Mouse (Mus musculus) stomach, postnatal 0 days (tissue): ENCODE results near the gene Crhr1. TPM values are rescaled to one million over a fixed set of nuclear protein-coding genes. Genes with fewer than 3 reads are reported as not detected.

ENCODE experiments used
- ATAC-seq: fragments of 200-750 bp; cut with Nextera tagmentation; 2 replicates; pipeline ENCODE4 v1.8.0; 2017; ENCODE audit not compliant: low FRiP score, low TSS enrichment
- DNase-seq: peaks from one replicate; pipeline ENCODE4 v3.0.0-alpha.2; 2016; ENCODE audit warnings: low spot score
- H3K27ac ChIP-seq: fragments of 300-500 bp; sonication (generic); replicated peaks from 2 replicates; pipeline ENCODE4 v1.5.1; 2014; ENCODE audit warnings: mild to moderate bottlenecking, control low read depth
- H3K27me3 ChIP-seq: fragments of 300-500 bp; sonication (generic); 2 replicates; pipeline ENCODE4 v1.6.1; 2014; ENCODE audit warnings: low read length; ENCODE audit not compliant: control insufficient read depth, insufficient read depth
- H3K36me3 ChIP-seq: fragments of 300-500 bp; sonication (generic); 2 replicates; pipeline ENCODE4 v1.6.1; 2014; ENCODE audit warnings: low read length, mixed read lengths; ENCODE audit not compliant: control insufficient read depth, insufficient read depth
- H3K4me1 ChIP-seq: fragments of 300-500 bp; sonication (generic); replicated peaks from 2 replicates; pipeline ENCODE4 v1.6.1; 2014; ENCODE audit warnings: antibody characterized with exemption; ENCODE audit not compliant: control insufficient read depth, insufficient read depth
- H3K4me2 ChIP-seq: fragments of 300-500 bp; sonication (generic); replicated peaks from 2 replicates; pipeline ENCODE4 v1.6.1; 2014; ENCODE audit warnings: low read depth, mild to moderate bottlenecking, control low read depth, moderate library complexity
- H3K4me3 ChIP-seq: fragments of 300-500 bp; sonication (generic); 2 replicates; pipeline ENCODE4 v1.5.1; 2014; ENCODE audit warnings: low read depth, low read length, control low read depth
- H3K9ac ChIP-seq: fragments of 300-500 bp; sonication (generic); 2 replicates; pipeline ENCODE4 v1.6.1; 2014; ENCODE audit warnings: mild to moderate bottlenecking, low read length, control low read depth, mixed read lengths
- H3K9me3 ChIP-seq: fragments of 300-500 bp; sonication (generic); 2 replicates; pipeline ENCODE4 v1.6.1; 2016; ENCODE audit warnings: low read length; ENCODE audit not compliant: control insufficient read depth
- CTCF ChIP-seq: IDR thresholded peaks from 2 replicates; pipeline ENCODE4 v1.5.1; 2016; ENCODE audit warnings: antibody characterized with exemption, low read depth, mild to moderate bottlenecking, moderate library complexity
- EP300 ChIP-seq: optimal IDR thresholded peaks from 2 replicates; pipeline ENCODE3; 2016; ENCODE audit warnings: antibody characterized with exemption
- WGBS: fragments of 180-500 bp; shearing (Covaris S2); extraction: QIAGEN DNeasy Blood & Tissue Kit; methylation state at CpG from one replicate; pipeline ENCODE4 v1.1.7; 2014; 5-methylcytosine and 5-hydroxymethylcytosine counted together
- polyA plus RNA-seq: library from polyadenylated mRNA; unstranded; fragments of >200 nt; fragmentation: Nextera tagmentation; extraction: Ambion mirVana; gene quantifications from 2 replicates; pipeline ENCODE4 v1.2.1, GENCODE M21; 2015

Crhr1 gene
- polyA plus RNA-seq, 1 experiment from 2014 or later: 0.07 TPM

GRCm38 (mm10) chr11:104187766-104188165 lies 55.1 kb downstream of the Crhr1 start:
- DNase-seq: no peak
- no peak overlapping the region for H3K4me2 ChIP-seq
- TF ChIP-seq EP300: no peak
- H3K36me3 ChIP-seq: no peaks in the 10 kb centered on the region
- H3K4me3 ChIP-seq: no peak overlapping the region
- H3K27ac ChIP-seq: no peak overlapping the region
- H3K9me3 ChIP-seq: no peaks in the 10 kb centered on the region
- 90% methylated on average over 10 of the region's 10 CpGs for WGBS
- H3K4me1 ChIP-seq: no peaks in the 10 kb centered on the region
- no peaks in the 10 kb centered on the region for H3K27me3 ChIP-seq
- H3K9ac ChIP-seq: no peak overlapping the region
- ATAC-seq: no peak

GRCm38 (mm10) chr11:104190008-104190407 lies 57.4 kb downstream of the Crhr1 start:
- no peak overlapping the region for H3K4me3 ChIP-seq
- no peak overlapping the region for H3K4me2 ChIP-seq
- no peak overlapping the region for H3K9ac ChIP-seq
- no peaks in the 10 kb centered on the region for H3K36me3 ChIP-seq
- no peak for DNase-seq
- TF ChIP-seq CTCF (no peak), EP300 (no peak)
- H3K27ac ChIP-seq: no peak overlapping the region
- 76% methylated on average over 2 of the region's 2 CpGs for WGBS
- H3K9me3 ChIP-seq: no peaks in the 10 kb centered on the region
- no peaks in the 10 kb centered on the region for H3K4me1 ChIP-seq
- ATAC-seq: no peak
- H3K27me3 ChIP-seq: no peaks in the 10 kb centered on the region

DNA sequence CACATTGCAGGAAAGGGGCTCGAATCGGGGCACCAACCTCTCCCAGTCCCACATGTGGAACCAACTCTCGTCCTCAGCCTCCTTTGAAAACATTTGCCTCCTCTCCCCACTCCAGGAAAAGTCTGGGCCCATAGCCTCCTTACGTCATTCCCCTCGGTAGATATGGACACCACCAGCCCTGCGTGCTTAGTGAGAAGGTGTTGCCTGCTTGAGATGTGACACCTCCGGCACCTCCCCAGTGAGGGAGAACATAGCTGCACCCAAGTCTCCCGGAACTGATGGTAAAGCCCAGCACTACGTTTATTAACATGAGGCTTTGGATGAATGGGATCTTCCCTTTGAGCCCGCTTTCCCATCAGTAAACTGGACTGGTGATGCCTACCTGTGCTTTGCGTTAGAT lies 62.7 kb downstream of the Crhr1 start:
- no peak overlapping the region for H3K9ac ChIP-seq
- no peaks in the 10 kb centered on the region for H3K9me3 ChIP-seq
- 77% methylated on average over 11 of the region's 11 CpGs for WGBS
- TF ChIP-seq EP300 (no peak), CTCF (no peak)
- no peaks in the 10 kb centered on the region for H3K36me3 ChIP-seq
- H3K4me1 ChIP-seq: no peaks in the 10 kb centered on the region
- no peak overlapping the region for H3K27ac ChIP-seq
- no peak overlapping the region for H3K4me3 ChIP-seq
- ATAC-seq (no peak), DNase-seq (no peak)
- H3K4me2 ChIP-seq: no peak overlapping the region
- H3K27me3 ChIP-seq: no peaks in the 10 kb centered on the region

GRCm38 (mm10) chr11:104195791-104196190 lies 63.1 kb downstream of the Crhr1 start:
- no peak overlapping the region for H3K4me2 ChIP-seq
- no peak overlapping the region for H3K4me3 ChIP-seq
- WGBS: 6% methylated on average over 9 of the region's 9 CpGs
- no peaks in the 10 kb centered on the region for H3K36me3 ChIP-seq
- ATAC-seq (peak; percentile 74; the same call in 1 of the 2 replicates), DNase-seq (peak; percentile 76)
- H3K27ac ChIP-seq: no peak overlapping the region
- no peaks in the 10 kb centered on the region for H3K27me3 ChIP-seq
- H3K9ac ChIP-seq: no peak overlapping the region
- H3K4me1 ChIP-seq: no peaks in the 10 kb centered on the region
- H3K9me3 ChIP-seq: no peaks in the 10 kb centered on the region
- TF ChIP-seq CTCF (peak; percentile 98), EP300 (no peak)

DNA sequence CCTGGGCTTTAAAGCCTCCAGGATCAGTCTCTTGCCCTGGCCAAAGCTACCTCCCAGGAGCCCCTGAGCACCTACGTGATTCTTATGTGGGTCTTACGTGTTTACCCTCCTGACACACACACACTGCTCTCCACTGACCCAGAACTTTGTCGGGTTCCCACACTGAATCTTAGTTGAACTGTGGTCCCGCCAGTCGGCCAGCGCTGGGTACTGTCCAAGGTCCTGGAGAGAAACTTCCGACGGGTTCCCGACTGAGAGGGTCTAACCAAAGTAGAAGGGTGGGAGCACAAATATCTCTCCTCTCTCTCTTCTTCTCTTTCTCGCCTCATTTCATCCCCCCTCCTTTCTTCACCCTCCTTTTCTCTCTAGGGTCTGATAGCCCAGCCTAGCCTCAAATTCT lies 65.2 kb downstream of the Crhr1 start:
- Histone ChIP-seq H3K4me2 (no peak overlapping the region), H3K4me3 (no peak overlapping the region), H3K4me1 (no peaks in the 10 kb centered on the region), H3K36me3 (no peaks in the 10 kb centered on the region), H3K27me3 (no peaks in the 10 kb centered on the region), H3K27ac (no peak overlapping the region), H3K9me3 (no peaks in the 10 kb centered on the region; the same call in 1 of the 2 replicates), H3K9ac (no peak overlapping the region)
- no peak for TF ChIP-seq EP300
- TF ChIP-seq CTCF: no peak
- DNase-seq (peak; percentile 45), ATAC-seq (no peak)
- WGBS: 2% methylated on average over 10 of the region's 10 CpGs

DNA sequence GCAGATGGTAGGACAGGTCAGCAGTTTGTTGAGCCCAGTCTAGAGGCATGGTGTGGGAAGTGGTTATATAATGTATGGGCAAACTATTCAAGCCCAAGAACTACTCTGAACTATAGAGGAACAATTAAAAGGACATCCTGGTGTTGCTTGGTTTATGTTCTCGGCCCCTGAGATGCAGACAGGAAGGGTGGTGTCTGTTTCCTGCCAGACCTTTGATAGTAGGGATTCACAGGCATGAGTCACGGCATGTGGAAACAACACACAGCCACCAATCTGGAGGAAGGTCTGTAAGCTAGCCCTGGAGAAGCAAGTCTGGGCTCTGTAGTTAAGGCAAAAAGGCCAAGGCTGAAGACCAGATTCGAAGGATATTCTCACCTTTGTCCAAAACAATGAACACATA lies 70.6 kb downstream of the Crhr1 start:
- H3K27me3 ChIP-seq: no peaks in the 10 kb centered on the region
- 62% methylated on average over 3 of the region's 3 CpGs for WGBS
- no peak overlapping the region for H3K9ac ChIP-seq
- TF ChIP-seq EP300: no peak
- ATAC-seq (no peak), DNase-seq (no peak)
- no peak overlapping the region for H3K4me3 ChIP-seq
- H3K9me3 ChIP-seq: no peaks in the 10 kb centered on the region; the same call in 1 of the 2 replicates
- no peak overlapping the region for H3K4me2 ChIP-seq
- no peaks in the 10 kb centered on the region for H3K4me1 ChIP-seq
- H3K27ac ChIP-seq: no peak overlapping the region
- H3K36me3 ChIP-seq: no peaks in the 10 kb centered on the region
